Mouse (Mus musculus) liver, embryonic 13.5 days (tissue): ENCODE data around the gene Samt3. TPM values are rescaled to one million over a fixed set of nuclear protein-coding genes. Genes with fewer than 3 reads are reported as not detected.

Experiments
- ATAC-seq: fragments of 200-750 bp; cut with Nextera tagmentation; 2 replicates; pipeline ENCODE4 v1.8.0; 2017; ENCODE audit warnings: low read depth, mild to moderate bottlenecking, moderate number of reproducible peaks, moderate library complexity
- DNase-seq: peaks from one replicate; pipeline ENCODE4 v3.0.0; 2022
- H3K27ac ChIP-seq: fragments of 300-500 bp; sonication (generic); 2 replicates; pipeline ENCODE4 v1.5.1; 2015; ENCODE audit warnings: moderate library complexity, mild to moderate bottlenecking, inconsistent platforms
- H3K27me3 ChIP-seq: fragments of 300-500 bp; sonication (generic); 2 replicates; pipeline ENCODE4 v1.6.1; 2015; ENCODE audit warnings: mild to moderate bottlenecking, inconsistent platforms
- H3K36me3 ChIP-seq: fragments of 300-500 bp; sonication (generic); 2 replicates; pipeline ENCODE4 v1.6.1; 2015; ENCODE audit warnings: mild to moderate bottlenecking, inconsistent platforms
- H3K4me1 ChIP-seq: fragments of 300-500 bp; sonication (generic); replicated peaks from 2 replicates; pipeline ENCODE4 v1.6.1; 2015; ENCODE audit warnings: inconsistent platforms
- H3K4me2 ChIP-seq: fragments of 300-500 bp; sonication (generic); 2 replicates; pipeline ENCODE4 v1.6.1; 2015; ENCODE audit warnings: inconsistent platforms, mild to moderate bottlenecking, moderate library complexity
- H3K4me3 ChIP-seq: fragments of 300-500 bp; sonication (generic); replicated peaks from 2 replicates; pipeline ENCODE4 v1.5.1; 2015; ENCODE audit warnings: mild to moderate bottlenecking, inconsistent platforms
- H3K9ac ChIP-seq: fragments of 300-500 bp; sonication (generic); 2 replicates; pipeline ENCODE4 v1.6.1; 2015; ENCODE audit warnings: mild to moderate bottlenecking, inconsistent platforms
- H3K9me3 ChIP-seq: fragments of 300-500 bp; sonication (generic); replicated peaks from 2 replicates; pipeline ENCODE4 v1.6.1; 2016; ENCODE audit warnings: inconsistent platforms
- WGBS: fragments of 180-500 bp; shearing (Covaris S2); methylation state at CpG from one replicate; pipeline ENCODE4 v1.1.7; 2015; ENCODE audit not compliant: insufficient replicate concordance; 5-methylcytosine and 5-hydroxymethylcytosine counted together
- polyA plus RNA-seq: library from polyadenylated mRNA; unstranded; fragments of >200 nt; fragmentation: Nextera tagmentation; extraction: Ambion mirVana; gene quantifications from 2 replicates; pipeline ENCODE4 v1.2.1, GENCODE M21; 2015

Gene Samt3
- polyA plus RNA-seq = not detected in 2 replicates

DNA sequence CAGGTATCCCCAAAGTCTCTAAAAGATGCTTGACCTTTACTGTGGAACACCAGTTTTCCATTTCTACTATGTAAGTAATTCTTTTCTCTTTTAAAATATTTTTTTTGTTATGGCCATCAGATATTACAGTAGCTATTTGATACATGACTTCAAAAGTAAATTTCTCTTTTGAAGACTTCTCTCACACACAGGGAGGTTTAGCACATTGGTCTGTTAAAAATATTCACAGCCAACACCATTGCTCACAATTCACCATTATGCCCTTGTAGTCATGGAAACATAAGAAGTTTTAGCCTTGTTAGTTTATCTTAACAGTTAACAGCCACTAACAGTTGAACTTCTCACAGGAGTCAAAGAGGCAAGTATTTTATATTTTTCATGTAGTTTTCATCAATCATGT is at the start of gene Samt3:
Samt3 (plus strand) TSS at position 301 of the 400 bp plus-strand sequence.
- H3K27me3 ChIP-seq = no peaks in the 10 kb centered on the region

DNA sequence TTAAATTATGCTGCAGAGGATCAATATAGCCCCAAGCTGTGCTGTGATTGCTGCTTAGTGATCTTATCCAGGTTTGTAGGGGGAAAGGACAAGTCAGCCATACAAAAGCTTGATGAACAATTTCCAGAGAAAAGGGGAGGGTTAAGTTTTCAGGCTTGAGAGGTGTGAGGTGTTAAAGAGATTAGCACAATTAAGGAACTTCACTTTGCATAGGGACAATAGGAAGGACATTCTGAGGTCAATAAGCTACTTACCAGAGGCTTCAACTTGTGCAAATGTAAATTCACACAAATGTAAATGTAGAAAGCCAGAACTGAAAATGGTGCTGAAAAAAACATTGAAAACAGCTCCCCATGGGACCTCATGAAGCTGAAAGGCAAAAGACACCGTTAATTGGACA is 27.4 kb upstream of the Samt3 start:
- Histone ChIP-seq H3K4me1 (no peaks in the 10 kb centered on the region), H3K4me2 (no peak overlapping the region), H3K9me3 (no peaks in the 10 kb centered on the region), H3K27me3 (no peaks in the 10 kb centered on the region), H3K27ac (no peak overlapping the region), H3K36me3 (no peaks in the 10 kb centered on the region), H3K9ac (no peak overlapping the region), H3K4me3 (no peak overlapping the region)
- no peak for DNase-seq
- no peak for ATAC-seq
- 11% methylated on average over 1 of the region's 1 CpGs for WGBS

More for the DNA sequence above, at the start of gene Samt3:
- no peak for DNase-seq
- H3K4me2 ChIP-seq = no peak within 1 kb of the TSS
- H3K4me3 ChIP-seq = no peak within 1 kb of the TSS
- H3K9ac ChIP-seq = no peak within 1 kb of the TSS
- ATAC-seq = no peak
- H3K9me3 ChIP-seq = no peaks in the 10 kb centered on the region
- H3K4me1 ChIP-seq = no peaks in the 10 kb centered on the region
- no peak within 1 kb of the TSS for H3K27ac ChIP-seq
- no peaks in the 10 kb centered on the region for H3K36me3 ChIP-seq

DNA sequence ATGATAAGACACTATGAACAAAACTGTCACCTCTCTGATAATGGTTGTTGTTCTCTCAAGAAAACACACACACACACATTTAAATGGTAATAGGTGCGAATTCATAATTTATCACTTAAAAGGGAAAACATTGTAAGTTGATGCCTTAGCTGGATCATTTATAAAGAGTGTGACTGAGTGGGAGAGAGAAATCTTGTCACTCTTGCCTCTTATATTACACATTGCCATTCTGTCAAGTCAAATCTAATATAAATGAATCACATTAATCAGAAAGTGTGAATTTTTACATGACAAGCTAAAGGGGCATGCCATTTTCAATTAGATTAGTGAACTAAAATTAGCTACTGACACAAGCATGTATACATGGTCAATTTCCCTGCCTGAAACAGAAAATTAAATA is 44.7 kb downstream of the Samt3 start:
- Histone ChIP-seq H3K4me3 (no peak overlapping the region), H3K9me3 (no peaks in the 10 kb centered on the region), H3K4me2 (no peak overlapping the region), H3K9ac (no peak overlapping the region), H3K27me3 (no peaks in the 10 kb centered on the region), H3K4me1 (no peaks in the 10 kb centered on the region), H3K36me3 (no peaks in the 10 kb centered on the region), H3K27ac (no peak overlapping the region)
- ATAC-seq = no peak
- WGBS = 52% methylated on average over 1 of the region's 1 CpGs
- DNase-seq = no peak

Other genes with a start within 250 kb of the Samt3 start
- 0.45 and 0.46 TPM in 2 replicates for gene 5430427O19Rik, start 173.8 kb upstream of the Samt3 start, polyA plus RNA-seq
- 0.15 and 0.21 TPM in 2 replicates for gene Nr0b1, start 147.6 kb downstream of the Samt3 start, polyA plus RNA-seq